Mouse (Mus musculus): ENCODE results near the gene Slc18b1.

The Slc18b1 gene

GRCm38 (mm10) chr10:23806201-23806600 is 9.4 kb downstream of the Slc18b1 start:
- no peak for DNase-seq (ENCODE audit: low spot score)

- DNase-seq (ENCODE audit: low spot score), result peak; percentile 50
Measured at GRCm38 (mm10) chr10:23811635-23812437, 15.1 kb downstream of the Slc18b1 start.

GRCm38 (mm10) chr10:23812438-23812759 is 15.6 kb downstream of the Slc18b1 start:
- DNase-seq (ENCODE audit: low spot score), result no peak

DNA sequence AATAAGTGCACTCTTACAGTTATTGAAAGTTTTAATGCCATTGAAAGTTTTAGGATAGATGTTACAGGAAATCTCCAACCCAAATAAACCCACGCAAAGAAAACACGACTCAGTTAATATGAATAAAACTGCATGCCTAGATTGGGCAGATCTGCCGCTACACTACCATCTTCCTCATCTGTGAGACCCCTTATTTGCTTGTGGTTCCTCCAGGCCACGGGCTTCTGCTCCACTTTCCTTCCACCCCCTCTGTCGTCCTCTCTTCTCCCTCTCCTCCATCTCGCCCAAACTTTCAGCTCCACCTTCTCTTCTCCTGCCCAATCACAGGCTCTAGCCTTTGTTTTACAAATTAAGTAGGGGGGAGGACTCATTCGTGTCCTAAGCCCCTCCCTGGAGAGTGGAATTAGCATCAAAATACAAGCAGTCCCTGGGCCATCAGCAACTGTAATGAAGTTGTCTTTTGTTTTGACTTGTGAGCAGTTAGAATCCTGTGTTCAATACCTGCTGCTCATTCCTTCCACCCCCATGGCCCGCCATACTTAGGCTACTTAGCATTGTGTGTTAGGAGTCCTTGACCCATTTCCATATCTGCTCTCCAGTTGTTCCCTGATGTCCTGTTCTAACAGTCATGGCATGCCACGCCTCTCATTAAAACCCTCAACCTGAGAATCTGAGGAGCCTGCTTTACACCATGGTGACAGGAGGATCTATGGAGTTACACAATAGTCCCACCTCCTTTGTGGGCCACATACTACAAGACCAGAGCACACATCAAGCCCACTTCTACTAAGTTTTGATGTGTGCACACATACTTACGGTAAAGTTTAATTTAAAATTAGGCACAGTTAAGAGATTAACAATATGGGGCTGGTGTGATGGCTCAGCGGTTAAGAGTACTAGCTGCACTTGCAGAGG is 16.3 kb downstream of the Slc18b1 start:
- DNase-seq (ENCODE audit: low spot score), result no peak

DNA sequence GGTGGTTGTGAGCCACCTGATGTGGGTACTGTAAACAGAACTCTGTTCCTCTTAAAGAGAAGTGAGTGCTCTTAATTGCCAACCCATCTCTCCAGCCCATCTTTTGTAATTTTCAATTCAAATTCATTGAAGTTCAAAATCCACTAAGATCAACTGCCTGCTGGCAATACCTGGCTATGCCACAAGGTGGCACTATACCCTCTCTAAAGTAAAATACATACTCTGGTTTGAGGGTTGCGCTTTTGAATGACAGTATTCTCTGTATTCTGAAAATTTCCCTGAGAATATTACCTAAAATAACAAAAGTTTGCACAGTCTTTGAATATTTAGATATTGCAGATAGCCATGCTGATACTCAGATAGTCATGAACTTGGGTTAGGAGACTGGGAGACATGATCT is 18.4 kb downstream of the Slc18b1 start:
- DNase-seq (ENCODE audit: low spot score), result peak; percentile 56

DNA sequence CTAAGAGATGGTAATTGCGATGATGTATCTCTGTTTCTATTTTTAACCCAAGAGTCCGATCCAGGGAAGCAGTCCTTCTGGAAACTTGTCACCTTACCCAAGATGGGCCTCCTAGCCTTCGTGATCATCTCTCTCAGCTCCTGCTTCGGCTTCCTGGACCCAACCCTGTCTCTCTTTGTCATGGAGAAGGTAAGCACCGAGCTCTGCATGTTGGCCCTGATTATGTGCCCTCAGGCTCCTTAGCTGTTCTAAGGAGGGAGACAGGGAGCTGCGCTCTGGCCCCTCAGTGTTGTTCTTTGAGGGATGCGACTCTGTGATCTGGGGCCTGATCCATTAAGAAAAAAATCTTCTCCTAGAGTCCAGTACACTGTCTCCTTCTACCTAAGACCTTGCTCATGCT is 19.5 kb downstream of the Slc18b1 start:
- no peak for DNase-seq (ENCODE audit: low spot score)

- DNase-seq (ENCODE audit: low spot score), result no peak
Measured at GRCm38 (mm10) chr10:23826516-23826915, 29.7 kb downstream of the Slc18b1 start.

DNA sequence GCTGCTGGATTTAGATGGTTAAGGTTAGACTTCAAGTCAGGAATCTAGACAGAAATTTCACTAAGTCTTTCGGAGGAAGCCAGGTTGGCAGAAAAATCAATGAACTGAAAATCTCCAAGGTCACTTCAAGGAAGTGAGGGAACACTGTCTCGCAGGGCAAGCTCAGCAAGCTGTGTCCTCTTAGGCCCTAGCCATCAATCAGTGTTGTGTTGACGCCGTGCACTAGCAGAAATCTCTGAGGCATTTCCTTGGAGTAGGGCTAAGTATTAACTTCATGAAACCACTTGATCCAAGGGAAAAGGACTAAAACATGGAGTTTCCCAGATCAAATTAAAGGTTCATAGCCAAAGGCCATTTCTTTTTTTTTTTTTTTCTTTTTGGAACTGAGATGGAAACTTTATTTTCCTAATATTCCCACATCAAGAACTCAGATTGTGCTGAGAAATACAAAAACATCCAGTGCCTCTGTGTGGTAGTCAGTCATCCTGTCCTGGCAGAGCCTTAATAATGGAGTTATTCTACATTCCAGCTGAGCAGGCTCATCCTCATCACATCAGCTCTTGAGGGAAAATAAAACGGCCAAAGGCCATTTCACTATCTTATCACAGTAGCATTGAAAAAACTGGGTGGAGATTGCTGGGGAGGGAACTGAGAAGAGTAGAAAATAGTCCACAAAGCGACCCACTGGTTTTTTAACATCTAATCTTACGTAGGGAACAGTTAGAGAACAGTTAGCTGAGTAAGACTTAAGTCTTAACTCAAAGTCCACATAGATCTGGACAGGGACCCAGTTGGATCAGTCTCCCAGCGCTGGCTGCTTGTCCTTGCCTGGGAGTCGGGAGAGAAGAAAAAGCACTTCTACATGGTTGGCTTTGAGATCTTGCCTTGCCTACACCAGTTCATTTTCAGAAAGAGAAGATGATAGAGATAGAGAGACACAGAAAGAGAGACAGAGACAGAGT is 39.5 kb downstream of the Slc18b1 start:
- DNase-seq (ENCODE audit: low spot score), result no peak

- DNase-seq (ENCODE audit: low spot score), result no peak
Measured at GRCm38 (mm10) chr10:23837115-23837514, 40.3 kb downstream of the Slc18b1 start.

DNA sequence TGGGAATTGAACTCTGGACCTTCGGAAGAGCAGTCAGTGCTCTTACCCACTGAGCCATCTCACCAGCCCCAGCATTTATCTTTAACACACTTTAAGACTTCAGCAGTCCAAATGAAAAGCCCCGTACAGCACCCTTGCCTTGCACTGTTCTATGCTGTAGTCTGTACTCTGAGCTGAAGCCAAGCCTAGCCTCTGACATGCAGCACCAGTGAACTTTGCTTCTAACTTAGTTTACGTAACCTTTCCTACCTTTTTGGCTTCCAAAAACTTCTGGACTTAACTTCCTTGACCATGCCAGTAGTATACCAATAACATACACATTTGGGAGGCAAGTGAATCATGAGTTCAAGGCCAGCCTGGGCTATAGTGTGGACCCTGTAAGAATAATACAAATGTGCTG is 42.1 kb downstream of the Slc18b1 start:
- DNase-seq (ENCODE audit: low spot score), result no peak

DNA sequence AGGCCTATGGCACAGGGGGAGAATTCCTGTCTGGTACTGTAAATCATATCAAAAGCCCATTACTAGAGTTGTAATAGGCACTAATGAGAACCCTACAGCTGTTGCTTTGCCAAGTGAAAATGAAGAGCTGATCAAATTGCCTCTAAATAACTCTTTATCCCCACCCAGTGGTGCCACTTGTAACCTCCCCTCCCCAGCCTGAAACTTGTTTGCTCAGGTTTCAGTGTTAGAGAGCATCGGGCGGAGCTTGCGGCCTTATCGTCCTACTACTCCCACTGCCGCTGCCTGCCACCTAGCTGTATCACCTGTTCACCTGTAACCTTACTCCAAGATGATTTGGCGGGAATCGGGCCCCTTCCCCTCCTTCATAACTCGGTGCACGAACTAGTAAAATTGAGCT is 42.6 kb downstream of the Slc18b1 start:
- DNase-seq (ENCODE audit: low spot score), result no peak

- DNase-seq (ENCODE audit: low spot score), result no peak
Measured at GRCm38 (mm10) chr10:23840496-23840895, 43.7 kb downstream of the Slc18b1 start.

DNA sequence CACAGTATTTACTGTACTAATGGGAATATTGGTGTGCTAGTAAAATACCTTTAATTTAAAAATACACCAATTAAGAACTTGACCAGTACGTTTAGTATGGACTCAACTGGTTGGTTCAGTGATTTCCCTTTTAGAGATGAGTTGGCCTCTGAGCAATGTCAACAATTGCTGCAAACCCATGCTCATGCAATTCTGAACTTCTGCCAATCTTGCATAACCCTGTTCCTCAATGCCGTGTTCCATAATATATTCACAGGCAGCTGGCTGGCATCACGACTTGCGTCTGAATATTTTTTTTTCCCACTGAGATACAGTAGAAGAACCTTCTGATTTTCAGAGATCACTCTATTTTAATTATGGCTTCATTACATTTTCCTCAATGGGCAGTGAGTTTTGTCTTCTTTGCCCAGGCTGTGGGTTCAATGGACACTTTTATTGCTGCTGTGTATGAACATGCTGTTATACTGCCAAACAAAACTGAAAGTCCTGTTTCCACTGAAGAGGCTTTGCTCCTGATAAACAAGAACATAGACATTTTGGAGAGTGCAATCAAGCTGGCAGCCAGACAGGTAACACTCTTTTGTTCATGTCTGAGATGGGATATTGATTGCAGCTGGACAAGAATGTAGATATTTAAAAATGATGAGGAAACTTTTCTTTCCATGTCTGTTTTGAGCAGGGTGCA is 54.6 kb downstream of the Slc18b1 start, which contains the start of gene Vnn3:
Vnn3 (plus strand) TSS at position 235 of the 685 bp plus-strand sequence.
- no peak for DNase-seq (ENCODE audit: low spot score)

GRCm38 (mm10) chr10:23852096-23852495 is 55.3 kb downstream of the Slc18b1 start:
- DNase-seq (ENCODE audit: low spot score), result no peak

DNA sequence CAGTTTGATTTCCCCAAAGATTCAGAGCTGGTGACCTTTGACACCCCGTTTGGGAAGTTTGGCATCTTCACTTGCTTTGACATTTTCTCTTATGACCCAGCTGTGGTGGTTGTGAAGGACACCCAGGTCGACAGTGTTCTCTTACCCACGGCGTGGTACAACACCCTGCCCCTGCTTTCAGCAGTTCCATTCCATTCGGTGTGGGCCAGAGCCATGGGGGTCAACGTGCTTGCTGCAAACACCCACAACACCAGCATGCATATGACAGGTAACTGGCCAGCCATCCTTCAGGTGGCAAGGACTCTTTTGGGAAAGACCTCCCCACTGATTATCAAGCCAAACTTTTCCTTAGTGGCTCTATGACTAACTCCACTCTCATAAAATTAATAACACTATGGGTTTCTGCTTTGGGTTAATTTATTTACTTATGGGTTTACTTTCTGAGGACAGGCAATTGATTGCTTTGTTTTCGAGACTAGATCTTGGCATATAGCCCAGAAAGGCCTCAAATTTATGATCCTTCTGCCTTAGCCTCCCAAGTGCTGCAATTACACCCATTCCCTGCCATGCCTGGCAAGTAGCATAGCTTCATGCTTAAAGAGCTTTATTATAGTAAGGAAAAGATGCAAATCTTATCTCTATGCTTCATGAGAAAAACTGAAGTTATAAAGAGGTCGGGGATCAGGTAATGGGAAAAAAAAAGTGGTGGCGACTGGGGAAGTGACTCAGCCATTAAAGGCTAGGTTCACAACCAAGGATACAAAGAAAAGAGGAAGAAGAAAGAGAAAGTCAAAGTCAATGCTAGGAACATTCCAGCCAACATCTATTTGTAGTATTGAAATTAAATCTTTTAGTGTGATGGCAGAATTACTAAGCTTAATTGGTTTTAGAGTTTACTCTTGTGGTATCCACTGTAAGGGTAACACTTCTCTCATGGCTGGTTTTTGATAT is 67.9 kb downstream of the Slc18b1 start:
- DNase-seq (ENCODE audit: low spot score), result no peak
